Mouse (Mus musculus) adrenal gland, postnatal 36 days (tissue): ENCODE measurements at regions not wholly inside any gene's neighbourhood (a gene's known extent, or its start where the extent isn't known, plus 50 kb on each side); places are given as distances from the start of the nearest gene placed in this dataset.
"Not testable (repeated sequence)": the region's sequence is repeated elsewhere in the genome, so short reads cannot be mapped to it uniquely, and the experiment has no call there.

Experiments
- DNase-seq, 2 experiments: peaks; one replicate each; pipeline ENCODE4 v3.0.0; 2021; ENCODE audit warnings: mixed read lengths in 1 of 2

DNA sequence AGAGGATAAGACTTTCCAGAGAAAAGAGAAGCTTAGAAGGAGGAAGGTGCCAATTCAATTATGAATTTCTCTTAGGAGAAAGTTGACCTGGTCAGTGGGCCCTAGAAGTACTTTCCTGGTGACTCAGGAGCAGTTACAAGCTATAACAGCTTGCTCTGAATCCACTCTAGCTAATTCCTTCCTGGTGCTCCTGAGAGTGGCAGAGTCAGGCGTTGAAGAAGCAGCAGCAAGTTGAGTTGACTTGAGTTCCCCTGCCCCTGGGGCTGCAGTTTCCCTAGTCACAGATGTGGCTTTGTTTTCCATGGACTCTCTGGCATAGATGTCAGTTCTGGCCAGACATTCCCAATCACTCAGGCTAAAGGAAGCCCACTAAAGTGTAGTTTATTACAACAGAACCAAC is 85.9 kb downstream of the Osr1 start:
- no peak for DNase-seq

- no peak for DNase-seq
Measured at GRCm38 (mm10) chr12:9656324-9656723, 86.4 kb downstream of the Osr1 start.

DNA sequence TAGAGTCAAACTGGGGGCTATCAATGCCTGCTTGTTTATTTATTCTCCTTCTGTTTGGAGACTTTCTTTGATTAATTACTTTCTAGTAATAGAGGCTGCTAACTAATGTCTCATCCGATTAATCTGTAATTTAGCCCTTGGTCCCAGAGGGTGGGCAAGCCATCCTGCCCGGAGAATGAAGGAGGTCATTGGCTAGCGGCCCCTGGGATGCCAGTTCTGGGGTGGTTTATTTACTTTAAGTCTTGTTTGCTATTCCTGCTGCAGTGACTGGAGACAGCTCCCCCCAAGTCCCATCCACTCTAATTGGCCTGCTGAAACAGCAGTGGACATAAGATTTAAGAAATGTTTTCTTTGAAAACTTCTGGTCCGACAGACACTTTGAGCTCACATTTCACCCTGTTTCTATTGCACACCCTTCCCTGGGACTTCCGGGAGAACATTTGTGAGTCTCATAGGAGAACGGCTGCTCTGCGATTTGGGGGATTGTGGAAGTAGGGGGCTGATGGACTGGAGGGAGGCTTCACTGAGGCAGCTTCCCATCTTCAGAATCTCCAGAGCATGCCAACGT is 87.4 kb downstream of the Osr1 start:
- no peak for DNase-seq

- DNase-seq = peak in 1 of 2 experiments; percentile 3
Measured at GRCm38 (mm10) chr12:9657793-9658192, 87.9 kb downstream of the Osr1 start.

- no peak for DNase-seq
Measured at GRCm38 (mm10) chr12:9660299-9660698, 90.4 kb downstream of the Osr1 start.

- no peak for DNase-seq
Measured at GRCm38 (mm10) chr12:9688776-9689175, 118.9 kb downstream of the Osr1 start.

GRCm38 (mm10) chr12:9689541-9689940 is 119.6 kb downstream of the Osr1 start:
- DNase-seq = no peak

DNA sequence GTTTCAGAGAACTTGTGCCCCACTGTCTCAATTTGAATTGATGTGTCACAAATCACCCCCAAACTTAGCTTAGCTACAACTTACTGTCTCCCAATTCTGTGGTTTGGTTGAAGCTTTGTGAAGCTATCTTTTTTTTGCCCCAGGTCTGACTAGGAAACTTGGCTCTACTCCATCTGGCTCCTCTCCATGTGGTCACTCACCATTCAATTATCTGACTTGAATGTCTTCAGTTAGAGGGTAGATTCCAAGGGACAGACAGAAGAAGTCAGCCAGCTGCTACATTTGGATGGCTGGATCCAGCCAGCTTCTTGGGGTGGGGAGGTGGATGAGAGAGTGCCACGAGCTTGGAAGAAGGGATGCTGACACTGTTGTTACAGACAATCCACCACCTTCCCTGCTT is 163.0 kb downstream of the Osr1 start:
- DNase-seq = peak; percentile 2 to 6

DNA sequence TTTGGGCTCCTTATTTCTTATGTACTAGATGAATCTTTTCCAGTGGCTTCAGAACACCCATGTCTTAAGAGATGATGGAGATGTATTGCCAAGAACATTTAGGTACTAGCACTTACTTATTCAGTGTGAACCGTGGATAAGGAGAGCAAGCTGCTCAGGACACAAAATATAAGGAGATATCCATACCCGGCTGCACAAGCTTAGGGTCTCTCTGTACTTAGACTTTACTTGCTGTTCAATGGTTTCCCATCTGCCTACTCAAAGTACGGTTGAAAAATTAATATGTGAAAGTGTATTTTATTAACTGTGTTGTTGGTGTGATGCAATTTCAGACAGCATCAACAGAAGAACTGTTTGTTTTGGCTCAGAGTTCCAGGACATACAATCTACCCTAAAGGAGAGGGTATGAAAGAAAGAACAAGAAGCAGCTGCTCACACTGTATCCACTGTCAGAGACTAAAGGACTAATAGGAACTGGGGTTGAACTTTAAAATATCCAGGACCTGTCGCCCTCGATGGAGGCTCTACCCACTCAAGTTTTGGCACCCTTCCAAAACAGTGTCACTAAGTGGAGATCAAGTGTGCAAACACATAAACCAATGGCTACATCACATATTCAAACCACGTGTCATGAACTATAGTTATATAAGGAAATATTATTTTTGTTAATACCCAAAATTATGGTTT is 174.9 kb downstream of the Osr1 start:
- DNase-seq = no peak

DNA sequence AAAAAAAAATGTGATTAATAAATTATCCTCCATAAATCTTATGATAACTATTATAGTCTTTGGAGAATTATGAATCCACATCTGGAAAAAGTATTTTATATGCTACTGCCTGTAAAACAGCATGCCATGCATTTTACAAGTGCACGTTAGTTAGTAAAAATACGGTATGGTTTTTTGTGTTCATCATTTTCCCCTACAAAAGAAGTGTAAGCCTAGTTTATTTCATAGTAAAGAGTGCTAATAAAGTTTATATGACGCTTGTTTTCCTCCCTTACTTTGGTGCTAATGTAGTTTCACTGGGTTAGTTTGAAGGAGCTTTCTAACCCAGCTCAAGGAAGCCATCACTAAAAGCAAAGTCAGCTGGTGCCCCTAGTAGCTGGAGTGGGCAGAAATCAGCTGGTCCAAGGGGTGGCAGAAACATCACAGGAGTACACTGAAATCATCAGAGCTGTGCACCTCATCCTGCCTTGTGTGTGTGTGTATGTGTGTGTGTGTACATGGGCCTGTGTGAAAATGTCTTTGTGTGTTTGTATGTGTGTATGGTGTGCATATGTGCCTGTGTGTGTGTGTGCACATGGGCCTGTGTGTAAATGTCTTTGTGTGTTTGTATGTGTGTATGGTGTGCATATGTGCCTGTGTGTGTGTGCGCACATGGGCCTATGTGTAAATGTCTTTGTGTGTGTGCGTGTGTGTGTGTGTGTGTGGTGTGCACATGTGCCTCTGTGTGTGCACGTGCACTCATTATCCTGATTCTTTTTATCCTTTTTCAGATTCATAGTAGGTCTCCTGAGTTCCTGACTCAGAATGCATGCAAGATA is 181.6 kb downstream of the Osr1 start:
- no peak for DNase-seq

- DNase-seq = no peak
Measured at GRCm38 (mm10) chr12:9752079-9752450, 182.1 kb downstream of the Osr1 start.

DNA sequence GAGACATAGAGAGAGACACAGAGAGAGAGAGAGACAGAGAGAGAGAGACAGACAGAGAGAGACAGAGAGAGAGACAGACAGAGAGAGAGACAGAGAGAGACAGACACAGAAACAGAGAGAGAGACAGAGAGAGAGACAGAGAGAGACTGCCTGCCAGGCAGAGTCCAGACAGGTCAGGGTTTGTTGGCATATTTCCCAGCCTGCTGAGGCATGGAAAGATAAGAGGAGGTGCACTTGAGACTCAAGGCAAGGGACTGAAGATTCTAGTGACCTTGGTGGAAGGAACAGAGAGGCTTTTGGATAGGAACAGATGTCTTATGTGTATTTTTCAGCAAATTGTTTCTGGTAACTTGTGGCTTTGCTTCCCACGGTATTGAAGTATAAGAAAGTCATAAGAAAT is 186.5 kb downstream of the Osr1 start:
- DNase-seq = peak; percentile 29 to 52

DNA sequence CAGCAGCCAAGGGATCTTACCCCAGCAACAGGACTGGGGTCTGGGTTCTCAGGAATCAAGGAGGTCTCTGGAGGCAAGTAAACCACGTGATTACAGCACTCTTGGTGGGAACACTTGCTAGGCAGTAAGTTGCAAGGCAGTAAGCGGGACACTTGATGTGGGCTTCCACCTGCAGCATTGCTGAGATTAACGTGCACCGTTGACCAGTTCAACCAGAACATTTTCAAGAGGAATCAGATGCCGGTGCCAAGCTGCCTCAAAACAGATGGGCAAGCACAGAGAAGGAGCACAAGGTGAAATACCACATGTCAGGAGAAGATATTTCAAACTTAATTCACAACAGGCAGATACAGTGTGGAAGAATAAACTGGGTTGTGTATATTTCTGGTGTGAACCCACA is 190.9 kb downstream of the Osr1 start:
- DNase-seq = no peak

GRCm38 (mm10) chr12:9762291-9762811 is 192.4 kb downstream of the Osr1 start:
- not testable (repeated sequence) for DNase-seq

GRCm38 (mm10) chr12:9762842-9763241 is 192.9 kb downstream of the Osr1 start:
- no peak for DNase-seq

DNA sequence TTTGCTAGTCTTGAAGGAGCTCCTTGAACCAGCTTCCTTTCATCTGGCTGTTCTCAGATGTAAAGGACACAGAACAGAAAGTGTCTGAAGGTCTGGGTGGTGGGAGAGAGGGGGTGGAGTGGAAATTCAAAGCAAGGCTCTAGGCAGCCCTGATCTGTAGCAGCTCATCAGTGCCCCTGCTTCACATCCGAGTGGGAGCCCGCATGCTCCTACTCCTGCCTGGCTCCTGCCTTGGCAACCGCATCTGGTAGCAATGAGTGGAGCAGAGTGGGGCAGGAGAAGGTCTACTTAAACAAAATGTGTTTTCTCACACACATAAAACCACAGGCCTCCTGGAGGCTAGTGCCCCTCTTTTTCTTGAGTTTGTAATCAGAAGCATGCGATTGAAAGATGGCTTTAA is 201.0 kb downstream of the Osr1 start:
- no peak for DNase-seq

GRCm38 (mm10) chr12:9772875-9773274 is 203.0 kb downstream of the Osr1 start:
- DNase-seq = no peak

DNA sequence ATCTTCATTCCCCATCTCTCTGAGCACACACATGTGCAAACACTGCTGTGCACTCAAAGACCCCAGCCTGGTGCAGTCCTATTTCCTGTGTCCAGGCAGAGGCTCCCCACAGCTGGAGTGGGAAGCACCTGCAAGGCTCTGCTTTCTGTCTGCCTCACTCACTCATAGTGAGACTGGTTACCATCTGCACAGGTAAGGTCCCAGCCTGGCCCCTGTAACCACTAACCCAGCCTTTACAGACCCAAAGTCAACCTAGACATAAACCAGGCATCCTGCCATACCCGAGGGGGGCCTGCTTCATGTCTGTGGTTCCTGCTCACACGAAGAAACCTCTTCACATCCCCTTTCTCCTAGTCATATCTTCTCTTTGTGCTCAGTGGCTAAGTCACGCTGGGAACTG is 232.4 kb downstream of the Osr1 start:
- no peak for DNase-seq

DNA sequence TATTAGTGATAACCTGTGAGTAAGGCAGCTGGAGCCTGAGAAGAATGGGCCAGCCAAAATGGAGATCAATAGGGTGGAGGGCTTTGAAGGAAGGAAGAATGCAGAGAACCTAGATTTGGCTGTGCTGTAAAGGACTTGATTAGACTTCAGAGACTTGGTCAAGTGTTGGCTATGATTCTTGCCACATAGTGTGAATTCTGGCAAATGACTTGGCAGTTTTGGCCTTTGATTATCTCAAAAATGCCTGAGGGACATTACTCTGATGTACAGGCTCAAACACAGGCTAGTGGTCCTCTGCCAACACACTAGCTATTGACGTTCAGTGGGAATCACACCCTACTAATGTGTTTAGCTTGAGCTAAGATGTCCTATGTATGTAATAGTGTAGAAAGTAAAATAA is 237.5 kb downstream of the Osr1 start:
- DNase-seq = no peak

DNA sequence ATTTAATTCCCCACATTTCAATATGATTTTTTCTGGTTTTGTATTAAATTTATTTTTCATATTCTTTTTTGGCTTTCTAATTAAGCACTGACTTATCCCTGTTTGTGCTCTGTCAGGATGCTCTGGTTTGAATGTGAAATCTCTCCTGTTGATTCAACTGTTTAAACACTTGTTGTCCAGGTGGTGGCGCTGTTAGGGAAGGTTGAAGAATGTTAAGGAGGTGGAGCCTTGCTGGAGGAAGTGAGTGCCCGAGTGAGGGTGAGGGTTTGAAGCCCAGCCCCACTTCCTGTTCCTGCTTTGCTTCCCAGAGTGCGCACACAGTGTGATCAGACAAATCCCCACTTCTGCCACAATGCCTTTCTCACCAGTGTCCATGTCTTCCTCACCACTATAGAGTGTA is 263.4 kb downstream of the Osr1 start:
- DNase-seq = peak in 1 of 2 experiments; percentile 2

DNA sequence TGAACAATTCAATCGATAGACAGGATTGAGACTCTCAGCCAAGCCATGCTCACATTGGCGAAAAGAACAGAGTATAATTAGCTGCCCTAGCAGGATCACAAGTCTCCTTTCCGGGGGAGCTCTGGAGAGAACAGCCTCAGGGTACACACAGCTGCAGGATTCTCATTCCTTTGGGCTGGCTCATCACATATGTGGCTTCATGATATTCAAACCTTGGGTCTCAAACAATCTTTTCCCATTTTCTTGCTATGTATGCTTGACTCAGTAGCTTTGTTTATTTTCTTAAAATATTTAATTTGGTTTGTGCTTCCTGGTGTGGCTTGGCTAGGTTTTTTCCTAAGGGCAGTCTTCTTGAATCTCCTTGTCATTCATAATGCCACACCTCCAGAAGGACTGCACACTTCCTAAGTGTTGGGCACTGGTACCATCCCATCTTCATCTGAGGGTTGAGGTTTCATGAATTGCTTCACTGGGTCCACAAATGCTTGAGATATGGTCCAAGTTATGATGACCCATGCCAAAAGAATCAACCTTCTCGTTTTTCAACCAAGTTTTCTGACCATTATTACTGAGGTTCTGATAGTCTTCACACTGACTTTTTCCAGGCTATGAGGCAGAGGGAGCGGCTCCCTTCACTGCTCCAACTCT is 269.4 kb downstream of the Osr1 start:
- no peak for DNase-seq

- no peak for DNase-seq
Measured at GRCm38 (mm10) chr12:9839949-9840348, 270.0 kb downstream of the Osr1 start.

DNA sequence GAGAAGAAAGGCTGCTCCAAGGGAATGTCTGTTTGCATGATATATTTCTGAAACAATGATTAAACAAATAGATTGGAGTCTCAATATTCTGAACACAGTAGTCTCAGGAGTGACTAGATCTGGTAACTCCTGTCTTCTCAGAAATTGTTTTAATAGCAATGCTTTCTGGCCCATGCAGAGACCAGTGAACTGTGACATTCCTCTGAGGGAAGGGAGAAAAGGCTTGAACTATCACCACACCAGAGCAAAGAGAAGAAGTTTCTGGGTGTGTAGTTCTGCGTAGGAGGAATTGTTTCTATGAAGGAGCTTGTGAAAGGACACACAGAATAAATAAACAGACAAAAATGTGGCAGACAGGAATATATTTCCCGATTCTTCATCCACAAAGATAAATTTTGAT is 277.1 kb downstream of the Osr1 start:
- DNase-seq = no peak
